Mouse (Mus musculus) T-helper 1 cell (primary cell): ENCODE data around the gene Mark1.

ENCODE experiments used
- in situ Hi-C: fragments of 300-600 bp; cut with MboI, MseI; formaldehyde crosslinking; loops from one replicate; pipeline ENCODE4 v1.15.1; 2025; ENCODE audit warnings: high pct_unique_total_duplicates

Mark1 gene

DNA sequence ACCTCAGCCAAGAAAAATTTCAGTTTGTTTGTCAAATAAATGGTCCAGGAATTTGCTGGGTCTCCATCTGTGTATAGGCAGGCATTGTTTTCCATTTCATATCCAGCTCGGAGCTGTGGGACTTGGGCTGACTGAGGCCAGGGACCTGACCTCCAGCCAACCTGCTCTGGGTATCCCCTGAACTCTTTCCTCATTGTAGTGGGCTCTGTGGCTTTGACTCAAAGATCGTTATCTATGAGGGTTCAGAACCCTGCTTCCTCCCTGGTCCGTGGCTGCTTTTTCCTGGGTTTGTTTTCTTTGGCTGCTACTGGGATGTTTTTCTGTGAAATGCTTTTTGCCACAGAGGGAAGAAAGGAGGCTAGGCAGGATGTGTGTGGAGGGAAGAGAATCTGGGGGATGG is 145.4 kb downstream of the Mark1 start:
- in situ Hi-C loops = no loop called here

DNA sequence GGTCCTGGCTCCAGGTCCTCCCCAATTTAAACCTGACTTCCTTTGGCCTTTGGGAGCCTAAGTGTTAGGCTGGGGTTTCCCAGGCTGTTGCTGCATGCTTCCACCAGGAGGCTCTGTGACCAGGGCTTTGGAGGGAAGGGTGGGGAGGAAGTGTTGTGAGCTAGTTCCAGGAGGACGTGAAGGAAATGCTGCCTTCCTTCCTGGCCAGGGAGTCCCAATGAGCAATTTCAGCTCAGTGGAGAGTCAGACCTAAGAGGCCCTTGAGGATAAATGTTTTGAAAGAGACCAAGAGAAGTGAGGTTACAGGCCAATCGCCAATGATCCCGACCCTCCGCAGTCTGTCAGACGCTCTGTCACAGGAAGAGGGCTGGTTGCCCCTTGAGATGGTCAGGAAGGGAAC is 146.0 kb downstream of the Mark1 start:
- in situ Hi-C loops = no loop called here

DNA sequence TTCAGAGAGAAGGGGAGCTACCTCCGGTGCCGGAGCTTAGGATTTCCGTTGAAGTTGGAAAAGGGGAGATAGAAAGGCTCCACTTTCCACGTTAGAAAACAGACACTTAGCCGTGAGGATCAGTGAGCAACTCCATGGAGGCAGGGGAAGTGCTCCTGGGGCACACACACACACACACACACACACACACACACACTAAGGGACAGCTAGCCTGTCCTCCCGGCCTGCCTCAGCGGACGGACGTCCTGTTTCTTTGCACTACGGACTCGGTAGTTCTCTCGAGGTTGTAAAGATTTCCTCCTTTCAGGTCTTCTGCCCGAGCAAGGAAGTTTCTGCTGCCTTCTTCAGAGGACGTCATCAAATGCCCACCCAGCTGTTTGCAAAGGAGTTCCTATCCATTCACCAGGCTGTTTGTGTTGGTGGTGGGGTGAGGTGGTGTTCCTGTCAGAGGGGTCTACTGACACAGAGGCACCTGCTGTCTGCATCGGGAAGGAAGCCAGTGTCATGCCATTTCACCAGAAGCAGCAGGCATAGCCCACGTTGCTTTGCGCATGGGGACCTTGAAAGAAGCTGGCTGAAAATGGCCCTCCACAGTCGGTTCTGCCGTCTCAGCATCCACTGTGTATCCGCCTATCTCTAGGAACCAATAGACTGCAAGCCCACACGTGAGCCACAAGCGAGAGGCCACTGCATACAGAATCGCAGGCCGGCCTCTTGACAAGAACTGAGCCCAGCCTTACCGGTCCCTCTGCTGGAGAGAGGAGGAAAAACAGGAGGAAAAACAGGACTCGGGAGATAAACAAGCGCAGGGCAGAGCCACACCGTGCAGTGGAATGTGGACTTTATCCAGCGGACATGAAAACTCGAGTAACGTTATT is 147.4 kb downstream of the Mark1 start:
- in situ Hi-C loops = no loop called here

DNA sequence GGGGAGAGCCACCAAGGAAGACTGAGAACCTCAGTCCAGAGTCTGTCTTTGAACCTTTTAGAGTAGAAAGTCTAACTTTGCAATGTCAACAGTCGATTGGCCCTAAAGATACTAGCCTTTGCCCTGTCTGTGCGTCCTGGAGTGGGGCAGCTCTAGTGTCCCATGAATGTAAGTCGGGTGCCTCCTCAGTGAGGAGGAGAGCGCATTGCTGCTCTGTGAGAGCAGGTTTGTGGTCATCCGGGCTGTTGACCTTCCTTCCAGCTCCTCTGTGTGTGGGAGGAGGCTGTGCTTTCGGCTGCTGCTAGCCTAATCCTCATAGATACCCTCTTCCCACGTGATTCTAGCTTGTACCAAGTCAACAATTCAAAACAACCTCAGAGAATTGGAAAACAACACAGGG is 148.2 kb downstream of the Mark1 start:
- in situ Hi-C loops = no loop called here

DNA sequence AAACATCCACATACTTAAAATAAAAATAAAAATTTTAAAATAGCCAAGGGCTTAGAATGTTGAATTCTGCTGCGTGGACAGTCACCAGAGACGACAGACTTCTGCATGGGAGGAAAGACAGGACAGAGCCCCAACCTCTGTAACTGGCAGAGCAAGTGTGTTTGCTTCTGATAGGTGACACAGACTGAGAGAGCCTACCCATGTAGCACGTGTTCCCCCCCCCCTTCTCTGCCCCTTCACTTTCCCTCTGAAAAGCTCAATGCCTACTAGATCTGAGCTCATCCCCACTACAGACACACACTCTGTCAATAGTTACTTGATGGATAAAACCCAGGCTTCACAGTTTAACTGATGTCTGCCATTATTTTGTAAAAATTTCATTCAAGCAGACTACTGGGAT is 152.4 kb downstream of the Mark1 start:
- in situ Hi-C loops = loop anchor here (5.0 kb wide), 1 partner anchor 355 kb away; the partner anchor contains the start of gene Rab3gap2
